Mouse (Mus musculus): ENCODE measurements around the gene Olfr281. TPM values are rescaled to one million over a fixed set of nuclear protein-coding genes. Genes with fewer than 3 reads are reported as not detected.
"Not testable (repeated sequence)": the region's sequence is repeated elsewhere in the genome, so short reads cannot be mapped to it uniquely, and the experiment has no call there.

Gene Olfr281
- polyA plus RNA-seq (2015; fragmentation: Nextera tagmentation; extraction: Ambion mirVana) = not detected in 2 replicates

- Histone ChIP-seq H3K4me1 (no peaks in the 10 kb centered on the region), H3K4me3 (no peak within 1 kb of the TSS), H3K27ac (no peak within 1 kb of the TSS), H3K27me3 (no peaks in the 10 kb centered on the region), H3K9ac (no peak within 1 kb of the TSS), H3K36me3 (no peaks in the 10 kb centered on the region), H3K4me2 (no peak within 1 kb of the TSS), H3K9me3 (no peaks in the 10 kb centered on the region)
- no peak for ATAC-seq (ENCODE audit: insufficient number of reproducible peaks, low FRiP score, low TSS enrichment, low read depth)
- WGBS = 89% methylated on average over 7 of the region's 7 CpGs
Measured at GRCm38 (mm10) chr15:98452288-98452687, at the start of gene Olfr281. Olfr281 (plus strand) TSS chr15:98452588.

GRCm38 (mm10) chr15:98408406-98409060 is 43.9 kb upstream of the Olfr281 start:
- Histone ChIP-seq H3K27me3 (no peaks in the 10 kb centered on the region), H3K4me1 (no peaks in the 10 kb centered on the region), H3K9ac (no peak overlapping the region), H3K27ac (no peak overlapping the region), H3K4me2 (no peak overlapping the region), H3K9me3 (no peaks in the 10 kb centered on the region), H3K4me3 (no peak overlapping the region), H3K36me3 (no peaks in the 10 kb centered on the region)
- no peak for ATAC-seq (ENCODE audit: insufficient number of reproducible peaks, low FRiP score, low TSS enrichment, low read depth)
- 74% methylated on average over 17 of the region's 17 CpGs for WGBS

- WGBS = 79% methylated on average over 2 of the region's 2 CpGs
- Histone ChIP-seq H3K4me1 (no peaks in the 10 kb centered on the region), H3K4me3 (no peak overlapping the region), H3K9ac (no peak overlapping the region), H3K27me3 (no peaks in the 10 kb centered on the region), H3K4me2 (no peak overlapping the region), H3K36me3 (no peaks in the 10 kb centered on the region), H3K9me3 (no peaks in the 10 kb centered on the region), H3K27ac (no peak overlapping the region)
- ATAC-seq (ENCODE audit: insufficient number of reproducible peaks, low FRiP score, low TSS enrichment, low read depth) = no peak
Measured at GRCm38 (mm10) chr15:98409635-98410034, 42.8 kb upstream of the Olfr281 start.

GRCm38 (mm10) chr15:98410249-98410648 is 42.1 kb upstream of the Olfr281 start:
- 92% methylated on average over 9 of the region's 9 CpGs for WGBS
- ATAC-seq (ENCODE audit: insufficient number of reproducible peaks, low FRiP score, low TSS enrichment, low read depth) = no peak
- H3K36me3 ChIP-seq = no peaks in the 10 kb centered on the region
- H3K9me3 ChIP-seq = no peaks in the 10 kb centered on the region
- H3K4me2 ChIP-seq = no peak overlapping the region
- H3K4me1 ChIP-seq = no peaks in the 10 kb centered on the region
- no peak overlapping the region for H3K9ac ChIP-seq
- no peaks in the 10 kb centered on the region for H3K27me3 ChIP-seq
- H3K4me3 ChIP-seq = no peak overlapping the region
- H3K27ac ChIP-seq = no peak overlapping the region

GRCm38 (mm10) chr15:98415996-98416395 is 36.4 kb upstream of the Olfr281 start:
- Histone ChIP-seq H3K27ac (no peak overlapping the region), H3K9ac (no peak overlapping the region), H3K27me3 (no peaks in the 10 kb centered on the region), H3K4me3 (no peak overlapping the region), H3K36me3 (no peaks in the 10 kb centered on the region), H3K9me3 (no peaks in the 10 kb centered on the region), H3K4me1 (no peaks in the 10 kb centered on the region), H3K4me2 (no peak overlapping the region)
- WGBS = 69% methylated on average over 4 of the region's 4 CpGs
- ATAC-seq (ENCODE audit: insufficient number of reproducible peaks, low FRiP score, low TSS enrichment, low read depth) = no peak

GRCm38 (mm10) chr15:98416802-98417201 is 35.6 kb upstream of the Olfr281 start:
- not testable (repeated sequence) for H3K4me2 ChIP-seq; H3K27me3 ChIP-seq; H3K36me3 ChIP-seq; H3K9me3 ChIP-seq; H3K27ac ChIP-seq; ATAC-seq (ENCODE audit: insufficient number of reproducible peaks, low FRiP score, low TSS enrichment, low read depth); H3K4me3 ChIP-seq; H3K4me1 ChIP-seq; H3K9ac ChIP-seq

- H3K4me1 ChIP-seq; H3K4me2 ChIP-seq; ATAC-seq (ENCODE audit: insufficient number of reproducible peaks, low FRiP score, low TSS enrichment, low read depth); H3K27ac ChIP-seq; H3K36me3 ChIP-seq; H3K9ac ChIP-seq; H3K4me3 ChIP-seq; H3K27me3 ChIP-seq; H3K9me3 ChIP-seq: not testable (repeated sequence)
- WGBS = 33% methylated on average over 1 of the region's 3 CpGs
Measured at GRCm38 (mm10) chr15:98417285-98417684, 35.1 kb upstream of the Olfr281 start.

GRCm38 (mm10) chr15:98418096-98418495 is 34.3 kb upstream of the Olfr281 start:
- WGBS = 73% methylated on average over 7 of the region's 7 CpGs
- H3K9me3 ChIP-seq = no peaks in the 10 kb centered on the region
- ATAC-seq (ENCODE audit: insufficient number of reproducible peaks, low FRiP score, low TSS enrichment, low read depth) = no peak
- no peak overlapping the region for H3K4me3 ChIP-seq
- H3K4me1 ChIP-seq = no peaks in the 10 kb centered on the region
- no peaks in the 10 kb centered on the region for H3K36me3 ChIP-seq
- H3K27ac ChIP-seq = no peak overlapping the region
- no peaks in the 10 kb centered on the region for H3K27me3 ChIP-seq
- no peak overlapping the region for H3K9ac ChIP-seq
- no peak overlapping the region for H3K4me2 ChIP-seq

GRCm38 (mm10) chr15:98420897-98421296 is 31.5 kb upstream of the Olfr281 start:
- ATAC-seq (ENCODE audit: insufficient number of reproducible peaks, low FRiP score, low TSS enrichment, low read depth) = no peak
- Histone ChIP-seq H3K4me2 (no peak overlapping the region), H3K9ac (no peak overlapping the region), H3K36me3 (no peaks in the 10 kb centered on the region), H3K4me3 (no peak overlapping the region), H3K9me3 (no peaks in the 10 kb centered on the region), H3K4me1 (0 out of 2 replicates have a peak, but pooled peaks cover 2% of the 10 kb centered on the region), H3K27ac (no peak overlapping the region), H3K27me3 (no peaks in the 10 kb centered on the region)
- 49% methylated on average over 4 of the region's 4 CpGs for WGBS

- H3K27me3 ChIP-seq = no peaks in the 10 kb centered on the region
- H3K27ac ChIP-seq = no peak overlapping the region
- H3K36me3 ChIP-seq = no peaks in the 10 kb centered on the region
- H3K4me1 ChIP-seq = 0 out of 2 replicates have a peak, but pooled peaks cover 2% of the 10 kb centered on the region
- no peak overlapping the region for H3K9ac ChIP-seq
- no peak overlapping the region for H3K4me2 ChIP-seq
- ATAC-seq (ENCODE audit: insufficient number of reproducible peaks, low FRiP score, low TSS enrichment, low read depth) = no peak
- H3K9me3 ChIP-seq = no peaks in the 10 kb centered on the region
- H3K4me3 ChIP-seq = no peak overlapping the region
- WGBS = 49% methylated on average over 14 of the region's 14 CpGs
Measured at GRCm38 (mm10) chr15:98424326-98424725, 28.1 kb upstream of the Olfr281 start.

- Histone ChIP-seq H3K9ac (no peak overlapping the region), H3K4me3 (no peak overlapping the region), H3K9me3 (no peaks in the 10 kb centered on the region), H3K36me3 (no peaks in the 10 kb centered on the region), H3K4me2 (no peak overlapping the region), H3K27me3 (no peaks in the 10 kb centered on the region), H3K4me1 (0 out of 2 replicates have a peak, but pooled peaks cover 2% of the 10 kb centered on the region), H3K27ac (no peak overlapping the region)
- 32% methylated on average over 6 of the region's 6 CpGs for WGBS
- no peak for ATAC-seq (ENCODE audit: insufficient number of reproducible peaks, low FRiP score, low TSS enrichment, low read depth)
Measured at GRCm38 (mm10) chr15:98424753-98425152, 27.6 kb upstream of the Olfr281 start.

- H3K9ac ChIP-seq = no peak overlapping the region
- H3K4me2 ChIP-seq = no peak overlapping the region
- 0 out of 2 replicates have a peak, but pooled peaks cover 2% of the 10 kb centered on the region for H3K4me1 ChIP-seq
- 53% methylated on average over 7 of the region's 7 CpGs for WGBS
- H3K27me3 ChIP-seq = no peaks in the 10 kb centered on the region
- no peak overlapping the region for H3K27ac ChIP-seq
- no peak overlapping the region for H3K4me3 ChIP-seq
- H3K9me3 ChIP-seq = no peaks in the 10 kb centered on the region
- ATAC-seq (ENCODE audit: insufficient number of reproducible peaks, low FRiP score, low TSS enrichment, low read depth) = no peak
- H3K36me3 ChIP-seq = no peaks in the 10 kb centered on the region
Measured at GRCm38 (mm10) chr15:98425188-98425587, 27.2 kb upstream of the Olfr281 start.

GRCm38 (mm10) chr15:98430925-98431324 is 21.5 kb upstream of the Olfr281 start, which contains the start of gene Olfr282:
Olfr282 (plus strand) TSS chr15:98431225.
- H3K9me3 ChIP-seq; H3K4me1 ChIP-seq; H3K4me3 ChIP-seq; H3K4me2 ChIP-seq; ATAC-seq (ENCODE audit: insufficient number of reproducible peaks, low FRiP score, low TSS enrichment, low read depth); H3K27ac ChIP-seq; H3K36me3 ChIP-seq; H3K9ac ChIP-seq; H3K27me3 ChIP-seq: not testable (repeated sequence)
- 63% methylated on average over 5 of the region's 5 CpGs for WGBS
